Mouse (Mus musculus) lung, embryonic 16.5 days (tissue): Measurements from ENCODE around the gene Mtg2. TPM values are rescaled to one million over a fixed set of nuclear protein-coding genes. Genes with fewer than 3 reads are reported as not detected.

Experiments used
- ATAC-seq: fragments of 200-750 bp; cut with Nextera tagmentation; 2 replicates; pipeline ENCODE4 v1.8.0; 2017; ENCODE audit warnings: low read depth, mild to moderate bottlenecking, moderate library complexity
- H3K27ac ChIP-seq: fragments of 300-500 bp; sonication (generic); 2 replicates; pipeline ENCODE4 v1.5.1; 2014; ENCODE audit warnings: mild to moderate bottlenecking, control low read depth, low read length
- H3K27me3 ChIP-seq: fragments of 300-500 bp; sonication (generic); 2 replicates; pipeline ENCODE4 v1.6.1; 2014; ENCODE audit warnings: low read depth, low read length, mixed read lengths; ENCODE audit not compliant: control insufficient read depth, insufficient read depth
- H3K36me3 ChIP-seq: fragments of 300-500 bp; sonication (generic); 2 replicates; pipeline ENCODE4 v1.6.1; 2014; ENCODE audit warnings: low read length; ENCODE audit not compliant: control insufficient read depth, insufficient read depth
- H3K4me1 ChIP-seq: fragments of 300-500 bp; sonication (generic); replicated peaks from 2 replicates; pipeline ENCODE4 v1.6.1; 2014; ENCODE audit warnings: low read length, mixed read lengths; ENCODE audit not compliant: control insufficient read depth, insufficient read depth
- H3K4me2 ChIP-seq: fragments of 300-500 bp; sonication (generic); 2 replicates; pipeline ENCODE4 v1.6.1; 2014; ENCODE audit warnings: low read depth, low read length, control low read depth
- H3K4me3 ChIP-seq: fragments of 300-500 bp; sonication (generic); 2 replicates; pipeline ENCODE4 v1.5.1; 2014; ENCODE audit warnings: mild to moderate bottlenecking, low read length, control low read depth
- H3K9ac ChIP-seq: fragments of 300-500 bp; sonication (generic); 2 replicates; pipeline ENCODE4 v1.6.1; 2014; ENCODE audit warnings: low read length, control low read depth
- H3K9me3 ChIP-seq: fragments of 300-500 bp; sonication (generic); 2 replicates; pipeline ENCODE4 v1.6.1; 2016; ENCODE audit warnings: low read length; ENCODE audit not compliant: control insufficient read depth
- WGBS: fragments of 180-500 bp; shearing (Covaris S2); extraction: QIAGEN DNeasy Blood & Tissue Kit; methylation state at CpG from one replicate; pipeline ENCODE4 v1.1.7; 2014; 5-methylcytosine and 5-hydroxymethylcytosine counted together
- polyA plus RNA-seq: library from polyadenylated mRNA; unstranded; fragments of >200 nt; fragmentation: Nextera tagmentation; extraction: Ambion mirVana; gene quantifications from 2 replicates; pipeline ENCODE4 v1.2.1, GENCODE M21; 2015

The Mtg2 gene
- polyA plus RNA-seq, 1 experiment from 2014 or later: 27.4 TPM

- Histone ChIP-seq H3K9ac (peak overlapping the region; percentile 84), H3K9me3 (no peaks in the 10 kb centered on the region), H3K4me2 (peak overlapping the region; percentile 70), H3K27me3 (no peaks in the 10 kb centered on the region), H3K4me1 (peaks cover 33% of the 10 kb centered on the region), H3K27ac (no peak overlapping the region), H3K4me3 (peak overlapping the region; percentile 79), H3K36me3 (no peaks in the 10 kb centered on the region)
- 56% methylated on average over 5 of the region's 5 CpGs for WGBS
- ATAC-seq: no peak
Observed at GRCm38 (mm10) chr2:180120292-180120761, 49.9 kb downstream of the Mtg2 start.

- Histone ChIP-seq H3K4me2 (no peak overlapping the region), H3K9ac (no peak overlapping the region), H3K9me3 (no peaks in the 10 kb centered on the region), H3K27ac (no peak overlapping the region), H3K4me3 (no peak overlapping the region), H3K36me3 (no peaks in the 10 kb centered on the region), H3K4me1 (peaks cover 11% of the 10 kb centered on the region), H3K27me3 (no peaks in the 10 kb centered on the region)
- ATAC-seq: no peak
- 82% methylated on average over 2 of the region's 2 CpGs for WGBS
Observed at GRCm38 (mm10) chr2:180124192-180124591, 53.8 kb downstream of the Mtg2 start.

GRCm38 (mm10) chr2:180126195-180126594 lies 55.8 kb downstream of the Mtg2 start:
- Histone ChIP-seq H3K4me1 (peaks cover 6% of the 10 kb centered on the region), H3K4me2 (no peak overlapping the region), H3K27me3 (no peaks in the 10 kb centered on the region), H3K36me3 (no peaks in the 10 kb centered on the region), H3K27ac (no peak overlapping the region), H3K9me3 (no peaks in the 10 kb centered on the region), H3K4me3 (no peak overlapping the region), H3K9ac (no peak overlapping the region)
- WGBS: 7% methylated on average over 4 of the region's 4 CpGs
- ATAC-seq: peak; percentile 75

- no peak overlapping the region for H3K27ac ChIP-seq
- H3K36me3 ChIP-seq: no peaks in the 10 kb centered on the region
- no peak overlapping the region for H3K4me2 ChIP-seq
- no peak overlapping the region for H3K4me3 ChIP-seq
- 59% methylated on average over 1 of the region's 1 CpGs for WGBS
- ATAC-seq: no peak
- no peak overlapping the region for H3K9ac ChIP-seq
- no peaks in the 10 kb centered on the region for H3K9me3 ChIP-seq
- peaks cover 6% of the 10 kb centered on the region for H3K4me1 ChIP-seq
- H3K27me3 ChIP-seq: no peaks in the 10 kb centered on the region
Observed at GRCm38 (mm10) chr2:180127675-180128074, 57.3 kb downstream of the Mtg2 start.

DNA sequence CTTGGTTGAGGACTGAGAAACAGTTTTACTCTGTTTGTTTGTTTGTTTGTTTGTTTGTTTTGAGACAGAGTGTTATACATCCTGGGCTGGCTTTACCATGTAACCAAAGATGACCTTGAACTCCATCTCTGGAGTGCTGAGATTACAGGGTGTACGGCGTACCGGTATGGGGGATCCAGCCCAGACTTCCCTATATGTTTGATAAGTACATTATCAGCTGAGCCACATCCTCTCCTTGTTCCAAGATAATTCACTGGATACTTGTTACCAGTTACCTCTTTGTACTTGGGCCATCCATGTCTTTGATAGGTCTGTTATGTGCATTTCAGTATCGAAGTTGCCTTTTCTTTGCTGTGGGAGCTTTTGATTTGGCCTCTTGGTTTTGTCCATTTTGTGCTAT lies 62.8 kb downstream of the Mtg2 start:
- 90% methylated on average over 4 of the region's 4 CpGs for WGBS

DNA sequence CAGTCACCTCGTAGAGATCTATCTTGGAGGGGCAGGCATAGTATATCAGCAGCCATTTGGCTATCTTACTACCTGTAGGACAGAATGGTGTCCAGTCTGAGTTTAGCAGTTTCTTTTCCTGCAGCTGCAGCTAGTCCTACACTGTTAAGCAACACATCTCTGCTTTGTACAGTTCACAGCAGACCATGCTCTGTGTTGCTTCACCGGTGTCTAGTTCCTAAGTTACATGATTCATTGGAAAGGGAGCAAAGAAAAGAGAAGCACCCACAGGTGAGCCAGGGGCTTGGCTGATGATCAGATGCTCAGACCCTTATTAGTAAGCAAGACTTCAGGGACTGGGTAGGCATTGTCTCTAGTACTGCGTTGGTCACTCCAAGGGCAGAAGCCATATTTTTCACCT lies 63.5 kb downstream of the Mtg2 start:
- no peak overlapping the region for H3K27ac ChIP-seq
- H3K27me3 ChIP-seq: no peaks in the 10 kb centered on the region
- WGBS: 79% methylated on average over 3 of the region's 3 CpGs
- H3K9ac ChIP-seq: no peak overlapping the region
- no peaks in the 10 kb centered on the region for H3K9me3 ChIP-seq
- H3K36me3 ChIP-seq: no peaks in the 10 kb centered on the region
- no peak overlapping the region for H3K4me2 ChIP-seq
- no peak for ATAC-seq
- H3K4me1 ChIP-seq: no peaks in the 10 kb centered on the region
- no peak overlapping the region for H3K4me3 ChIP-seq

More for the DNA sequence above, 62.8 kb downstream of the Mtg2 start:
- Histone ChIP-seq H3K36me3 (no peaks in the 10 kb centered on the region), H3K27ac (no peak overlapping the region), H3K27me3 (no peaks in the 10 kb centered on the region), H3K4me2 (no peak overlapping the region), H3K4me3 (no peak overlapping the region), H3K4me1 (no peaks in the 10 kb centered on the region), H3K9ac (no peak overlapping the region), H3K9me3 (no peaks in the 10 kb centered on the region)
- no peak for ATAC-seq

DNA sequence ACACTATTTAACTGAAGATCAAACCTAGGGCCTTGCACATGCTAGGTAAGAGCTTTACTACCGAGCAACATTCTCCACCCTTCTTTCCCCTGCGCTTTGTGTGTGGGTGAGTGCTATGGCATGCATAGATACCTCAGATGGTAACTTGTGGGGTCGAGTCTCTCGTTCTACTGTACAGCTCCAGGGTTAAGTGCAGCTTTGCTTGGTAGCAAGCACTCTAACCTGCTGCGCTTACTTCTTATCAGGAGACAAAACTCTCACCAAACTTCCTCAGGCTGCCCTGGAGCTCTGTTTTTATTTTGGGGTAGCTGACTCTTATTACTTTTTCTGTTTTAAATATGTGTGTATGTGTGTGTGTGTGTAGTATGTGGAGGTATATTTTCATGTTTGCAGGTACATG lies 65.0 kb downstream of the Mtg2 start:
- WGBS: 64% methylated on average over 5 of the region's 5 CpGs
- no peak overlapping the region for H3K9ac ChIP-seq
- H3K9me3 ChIP-seq: no peaks in the 10 kb centered on the region
- ATAC-seq: no peak
- no peak overlapping the region for H3K27ac ChIP-seq
- no peaks in the 10 kb centered on the region for H3K36me3 ChIP-seq
- no peak overlapping the region for H3K4me3 ChIP-seq
- no peaks in the 10 kb centered on the region for H3K27me3 ChIP-seq
- H3K4me2 ChIP-seq: no peak overlapping the region
- no peaks in the 10 kb centered on the region for H3K4me1 ChIP-seq

Other genes starting within 250 kb of the Mtg2 start
- 3.0 and 3.5 TPM in 2 replicates for gene Taf4, start 93.9 kb upstream of the Mtg2 start, polyA plus RNA-seq
- gene Lsm14b, start 45.6 kb upstream of the Mtg2 start, polyA plus RNA-seq: 4.6 and 5.0 TPM in 2 replicates
- gene Psma7, start 28.2 kb upstream of the Mtg2 start, polyA plus RNA-seq: 458 and 471 TPM in 2 replicates
- 4.0 and 4.7 TPM in 2 replicates for gene Ss18l1, start 28.1 kb upstream of the Mtg2 start, polyA plus RNA-seq
- not detected in 2 replicates for gene Hrh3, start 33.9 kb downstream of the Mtg2 start, polyA plus RNA-seq
- 29.9 and 30.3 TPM in 2 replicates for gene Osbpl2, start 48.7 kb downstream of the Mtg2 start, polyA plus RNA-seq
- gene Adrm1, start 100.9 kb downstream of the Mtg2 start, polyA plus RNA-seq: 162 and 173 TPM in 2 replicates
- gene Lama5, start 155.3 kb downstream of the Mtg2 start, polyA plus RNA-seq: 102 and 112 TPM in 2 replicates
- 455 and 526 TPM in 2 replicates for gene Rps21, start 186.8 kb downstream of the Mtg2 start, polyA plus RNA-seq
- 6.3 and 8.4 TPM in 2 replicates for gene Cables2, start 202.9 kb downstream of the Mtg2 start, polyA plus RNA-seq
- 2.7 and 2.8 TPM in 2 replicates for gene Rbbp8nl, start 219.3 kb downstream of the Mtg2 start, polyA plus RNA-seq